Mouse (Mus musculus): ENCODE data around the gene Hip1r.

DNA sequence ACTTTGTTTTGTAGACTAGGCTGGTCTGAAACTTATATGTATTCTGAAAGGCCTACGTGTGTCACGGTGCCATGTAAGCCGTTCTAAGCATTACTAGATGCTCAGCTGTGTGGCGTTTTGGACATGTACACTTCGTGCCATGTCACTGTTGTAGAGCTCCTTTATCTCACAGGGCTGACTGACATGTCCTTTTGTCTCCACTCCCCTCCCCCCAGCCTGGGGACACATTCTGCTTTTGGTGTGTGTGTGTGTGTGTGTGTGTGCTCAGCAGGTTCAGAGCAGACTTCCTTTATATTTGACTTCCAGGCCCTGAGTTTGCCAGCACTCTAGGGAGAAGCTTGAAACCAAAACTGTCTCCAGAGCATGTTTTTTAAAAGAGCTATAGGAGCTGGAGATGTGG is 63.4 kb downstream of the Hip1r start:
- TF ChIP-seq CTCF (IDR thresholded peaks at IDR 0.05; ENCODE audit: low read depth) (no peak), EP300 (IDR thresholded peaks at IDR 0.05; ENCODE audit: low read depth) (no peak)

All from liver, postnatal 0 days (tissue).